Mouse (Mus musculus): Measurements from ENCODE around the gene Pigw.

The Pigw gene

DNA sequence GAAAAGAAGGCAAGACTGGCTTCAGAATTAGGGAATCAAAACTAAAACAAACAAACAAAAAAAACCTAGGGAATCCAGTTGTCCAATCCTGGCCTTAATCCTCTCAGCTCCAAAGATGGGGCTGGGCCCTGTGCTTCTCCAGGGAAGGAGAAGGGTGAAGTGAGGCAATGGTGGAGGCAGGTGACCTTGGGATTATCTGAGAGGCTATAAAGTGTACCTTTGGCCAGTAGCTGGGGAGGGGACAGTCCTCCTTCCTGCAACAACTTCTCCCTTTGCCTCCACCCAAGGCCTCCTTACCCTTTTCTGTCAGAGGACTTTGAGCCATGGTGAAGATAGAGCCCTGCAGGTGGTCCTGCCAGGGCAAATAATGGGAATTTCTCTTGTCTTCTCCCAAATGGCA lies 52.6 kb downstream of the Pigw start:
- in situ Hi-C loops (cut with MboI; ENCODE audit: low sequenced_read_pairs), result no loop called here
